ENCODE assay signal across 21 mouse cellular contexts in genomic region chr8:91814106-91814505, GRCm38 (mm10). TPM values are rescaled to one million over a fixed set of nuclear protein-coding genes. Genes with fewer than 3 reads are reported as not detected.
DNase-seq lines count a peak whose midpoint lies in the region.
"Had no signal": no experiment of that assay in that cellular context is flagged by ENCODE, and none has a peak within 500 bp of the region (broad histone marks: within the 10 kb centered on the region; RNA-seq: fewer than 3 reads in every experiment).

No protein-coding gene starts in this region.

- peak; percentile 65 to 78 for DNase-seq in heart, adult 18-20 months
- no peak for DNase-seq in heart, postnatal 25 days (ENCODE audit: low spot score)
- peak; percentile 20 for DNase-seq in kidney, adult 9 months
- DNase-seq in kidney, postnatal 25 days: no peak
- peak; percentile 69 to 74 for DNase-seq in heart, postnatal 10 days
- DNase-seq in heart, postnatal 4 days: peak; percentile 51
- DNase-seq in retina, embryonic 14.5 days (ENCODE audit: low spot score): no peak
- DNase-seq in lung, adult 18-20 months: no peak
- DNase-seq: adrenal gland, postnatal 10 days; B cell, adult 2 months; cerebellum, adult 11 months; cerebellum, adult 2 months; cerebellum, adult 9-11 months; cerebellum, postnatal 25 days; forebrain, postnatal 0 days; gastrocnemius, adult 2 months; gastrocnemius, postnatal 14 days; kidney, adult 18-20 months had no signal

- intact Hi-C loops in heart, postnatal 25 days (cut with DNase I): no loop called here
- intact Hi-C loops in heart, postnatal 10 days (cut with DNase I): loop anchor here (5.0 kb wide), 1 partner anchor 38 kb away; no protein-coding TSS in a partner anchor

RNA-seq across cellular contexts. Expression of gene Irx3, which starts 12.2 kb away (rescaled TPM):
- 10 to 100 TPM; 21.2 to 26.3 TPM for total RNA-seq in heart, adult 18-20 months (2021)
- 10 to 100 TPM; 30.5 to 37.2 TPM for total RNA-seq in heart, postnatal 25 days (2021)
- total RNA-seq in heart, postnatal 10 days (2021): 10 to 100 TPM; 33.8 to 44.3 TPM
- total RNA-seq in heart, postnatal 4 days (2021): 10 to 100 TPM; 24.0 to 29.3 TPM
- total RNA-seq: CH12.LX; common myeloid progenitor, adult 5-6 weeks; hematopoietic stem cell, adult 5-6 weeks had no signal

Comparison
In these comparisons a context has a peak if more than half of its experiments do, and no peak if none do; other contexts are left out.
1. DNase-seq: peak in heart, adult 18-20 months (2 of 2), kidney, adult 9 months (single experiment), heart, postnatal 10 days (2 of 2) and heart, postnatal 4 days (single experiment); none in heart, postnatal 25 days (single experiment), kidney, postnatal 25 days (0 of 2), retina, embryonic 14.5 days (single experiment) and lung, adult 18-20 months (0 of 2).